Mouse (Mus musculus): ENCODE data around the gene AL607142.1.

AL607142.1 gene

DNA sequence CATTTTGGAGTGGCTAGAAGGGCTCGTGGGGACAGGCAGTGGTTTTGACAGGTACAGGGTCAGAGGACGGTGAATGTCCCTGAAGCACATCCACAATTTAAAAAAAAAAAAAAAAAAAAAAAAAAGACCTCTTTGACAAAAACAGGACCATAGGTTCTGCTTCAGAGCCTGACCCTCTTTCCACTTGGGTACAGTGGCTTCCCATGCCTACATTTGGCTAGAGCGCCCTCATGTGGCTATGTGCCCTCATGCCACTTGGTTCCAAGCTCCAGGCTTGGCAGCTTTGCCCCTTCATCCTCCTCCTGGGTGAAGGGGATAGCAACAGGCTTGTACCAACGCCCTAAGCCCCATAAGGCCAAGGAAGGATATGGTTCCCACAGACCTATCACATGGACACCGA lies 39.8 kb downstream of the AL607142.1 start:
- peak; percentile 79 for DNase-seq (ENCODE audit: low spot score)

DNA sequence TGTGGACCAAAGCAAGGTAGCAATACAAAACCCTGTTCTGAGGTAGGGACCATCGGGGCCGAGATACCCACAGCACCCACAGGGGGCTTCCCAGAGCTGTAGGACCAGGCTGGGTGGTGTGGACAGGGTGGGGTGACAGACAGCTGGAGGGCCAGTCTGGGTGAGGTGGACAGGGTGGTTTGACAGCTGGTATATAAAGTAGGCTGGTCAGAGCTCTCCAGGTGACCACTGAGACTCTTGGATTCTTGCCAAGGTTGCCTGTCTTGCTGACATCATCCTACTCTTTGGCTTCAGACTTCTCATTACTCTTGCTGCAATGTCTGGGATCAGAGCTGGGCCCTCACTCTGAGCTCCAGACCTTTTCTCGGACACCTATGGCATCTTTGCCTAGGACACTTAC lies 41.6 kb downstream of the AL607142.1 start:
- no peak for DNase-seq (ENCODE audit: low spot score)

DNA sequence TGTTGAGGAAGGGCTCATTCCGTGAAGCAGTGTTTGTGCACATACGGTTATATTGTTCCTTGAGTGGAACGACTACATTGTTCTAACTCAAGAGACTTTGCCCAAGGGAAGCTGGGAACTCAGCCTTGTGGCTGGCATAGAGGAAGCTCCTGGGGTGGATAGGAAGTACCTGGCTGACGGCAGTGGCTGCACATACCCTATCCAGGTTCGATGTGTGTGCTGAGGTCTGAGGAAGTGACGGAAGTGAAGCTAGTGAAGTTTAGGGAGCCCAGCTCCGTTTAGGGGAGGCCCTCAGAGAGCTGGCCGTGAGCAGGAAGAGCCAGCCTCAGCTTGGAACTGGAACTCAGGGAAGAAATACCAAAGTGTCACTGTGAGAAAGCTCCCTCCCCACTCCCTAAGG lies 43.0 kb downstream of the AL607142.1 start:
- DNase-seq (ENCODE audit: low spot score), result no peak

DNA sequence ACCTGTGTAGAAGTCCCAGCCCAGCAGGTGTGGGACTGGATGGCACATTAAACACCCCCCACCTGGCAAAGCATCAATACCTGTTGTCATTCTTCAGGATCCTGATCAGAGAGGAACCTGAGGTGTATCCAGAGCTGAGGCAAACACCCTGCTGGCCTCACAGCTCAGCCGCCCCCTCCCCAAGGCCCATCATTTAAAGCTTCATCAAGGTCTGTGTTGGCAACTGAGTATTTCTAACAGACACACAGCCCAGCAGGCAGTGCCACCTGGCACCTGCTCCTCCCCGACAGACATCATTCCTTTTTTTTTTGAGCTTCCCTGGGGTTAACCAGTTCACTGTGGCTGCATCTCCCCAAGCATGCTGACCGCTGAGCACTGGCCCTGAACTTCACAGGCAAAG lies 50.7 kb downstream of the AL607142.1 start:
- DNase-seq (ENCODE audit: low spot score), result no peak

DNA sequence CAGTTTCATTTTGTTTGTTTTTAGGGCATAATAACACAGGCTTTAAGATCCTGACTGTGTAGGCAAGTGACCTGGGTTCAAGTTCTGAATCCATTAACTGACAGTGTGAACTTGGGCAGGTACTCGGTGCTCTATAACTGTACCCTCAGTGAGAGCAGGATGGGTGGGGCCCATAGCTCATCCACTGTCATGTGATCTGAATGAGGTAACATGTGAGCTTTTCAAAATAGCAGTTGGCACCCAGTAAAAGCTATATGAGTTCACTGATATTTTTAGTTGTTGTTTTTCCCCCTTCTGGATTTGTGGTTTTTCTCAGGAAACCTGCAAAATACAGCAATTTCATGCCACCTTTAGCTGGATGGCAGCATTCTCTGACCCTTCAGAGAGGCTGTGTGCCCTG lies 51.5 kb downstream of the AL607142.1 start:
- no peak for DNase-seq (ENCODE audit: low spot score)

DNA sequence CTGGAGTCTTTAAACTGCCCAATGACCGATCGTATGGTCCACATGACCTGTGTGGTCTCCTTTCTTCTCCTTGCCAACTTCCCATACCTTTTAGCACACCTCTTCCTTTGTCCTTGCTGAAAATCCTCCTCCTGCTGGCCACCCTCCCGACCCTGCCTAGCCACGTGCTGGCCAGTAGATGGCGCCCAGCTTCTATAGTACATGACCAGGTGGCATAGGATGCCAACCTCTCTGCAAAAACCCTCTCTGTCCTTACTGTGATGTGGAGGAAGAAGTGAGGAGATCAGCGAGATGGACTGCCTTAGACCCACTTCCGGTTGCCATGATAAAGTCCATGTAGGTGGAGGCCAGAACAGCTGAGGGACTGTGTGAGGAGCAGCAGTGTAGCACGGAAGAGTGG lies 55.5 kb downstream of the AL607142.1 start:
- peak; percentile 74 for DNase-seq (ENCODE audit: low spot score)

DNA sequence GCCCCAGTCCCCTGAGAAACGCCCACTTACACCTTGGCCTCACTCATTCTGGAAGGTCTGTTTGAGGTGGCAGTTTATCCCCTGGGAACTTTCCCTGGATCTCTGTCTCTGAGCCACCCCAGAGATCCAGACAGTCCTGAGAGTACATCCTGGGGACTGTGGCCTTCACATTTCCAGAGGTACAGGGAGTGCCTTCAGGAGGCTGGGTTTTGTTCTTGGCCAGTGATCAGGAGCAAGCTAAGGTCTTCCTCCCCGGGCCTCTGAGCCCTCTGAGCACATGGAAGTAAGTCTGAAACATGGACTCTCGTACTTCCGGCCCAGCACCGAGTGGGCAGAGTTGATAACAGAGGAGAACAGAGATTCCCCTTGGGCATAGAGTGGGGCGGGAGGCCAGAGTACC lies 59.9 kb downstream of the AL607142.1 start:
- DNase-seq (ENCODE audit: low spot score), result no peak

DNA sequence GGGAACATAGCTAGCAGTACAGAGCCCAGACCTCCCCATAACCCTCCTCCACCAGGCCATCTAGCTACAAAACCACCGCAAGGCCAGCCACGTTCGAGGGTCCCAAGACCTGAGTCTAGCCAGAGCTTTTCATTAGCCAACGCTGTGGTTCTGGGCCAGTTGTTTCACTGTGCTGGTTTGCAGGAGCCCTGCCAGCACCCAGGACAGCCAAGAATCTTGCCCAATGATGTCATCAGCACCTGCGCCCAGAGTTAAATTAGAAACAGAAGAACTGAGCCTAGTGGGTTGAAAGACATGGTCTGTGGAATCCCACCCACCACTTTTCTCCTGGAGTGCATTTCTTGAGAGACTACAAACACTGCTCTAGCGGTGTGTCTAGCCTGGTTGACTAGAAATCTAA lies 61.3 kb downstream of the AL607142.1 start:
- no peak for DNase-seq (ENCODE audit: low spot score)

DNA sequence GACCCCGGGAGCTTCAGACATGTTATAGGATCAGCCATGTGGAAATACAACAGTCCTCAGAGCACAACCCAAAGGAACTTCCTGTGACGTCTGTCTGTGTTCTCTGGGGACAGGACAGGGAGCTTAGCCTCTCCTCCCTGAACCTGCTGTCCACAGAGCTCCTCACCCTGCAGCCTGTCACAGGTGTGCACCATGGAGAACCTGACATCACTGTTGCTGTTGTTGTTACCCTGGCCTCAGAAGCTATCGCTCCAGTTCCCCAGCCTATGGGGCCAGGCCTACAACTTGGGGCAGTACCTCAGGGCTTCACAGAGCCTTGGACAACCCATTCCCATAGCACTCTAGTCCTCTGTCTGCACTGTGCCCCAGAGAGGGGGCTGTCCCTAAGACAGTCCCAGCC lies 62.5 kb downstream of the AL607142.1 start:
- no peak for DNase-seq (ENCODE audit: low spot score)

DNA sequence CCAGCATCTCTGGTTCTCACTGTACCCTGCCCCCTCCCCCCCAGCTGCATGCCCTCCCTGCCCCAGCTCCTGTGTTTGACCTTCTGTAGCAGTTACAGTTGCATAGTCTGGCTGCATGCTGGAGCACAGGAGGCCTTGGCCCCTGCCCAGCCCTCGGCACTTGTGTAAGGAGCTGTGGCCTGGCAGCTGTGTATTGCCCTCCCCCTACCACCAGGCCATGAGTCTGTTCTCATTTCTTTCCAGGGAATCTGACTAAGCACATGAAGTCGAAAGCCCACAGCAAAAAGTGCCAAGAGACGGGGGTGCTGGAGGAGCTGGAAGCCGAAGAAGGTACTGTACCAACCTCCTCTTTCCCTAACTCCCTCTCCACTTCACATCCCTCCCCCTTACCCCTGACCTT lies 63.2 kb downstream of the AL607142.1 start:
- no peak for DNase-seq (ENCODE audit: low spot score)

DNA sequence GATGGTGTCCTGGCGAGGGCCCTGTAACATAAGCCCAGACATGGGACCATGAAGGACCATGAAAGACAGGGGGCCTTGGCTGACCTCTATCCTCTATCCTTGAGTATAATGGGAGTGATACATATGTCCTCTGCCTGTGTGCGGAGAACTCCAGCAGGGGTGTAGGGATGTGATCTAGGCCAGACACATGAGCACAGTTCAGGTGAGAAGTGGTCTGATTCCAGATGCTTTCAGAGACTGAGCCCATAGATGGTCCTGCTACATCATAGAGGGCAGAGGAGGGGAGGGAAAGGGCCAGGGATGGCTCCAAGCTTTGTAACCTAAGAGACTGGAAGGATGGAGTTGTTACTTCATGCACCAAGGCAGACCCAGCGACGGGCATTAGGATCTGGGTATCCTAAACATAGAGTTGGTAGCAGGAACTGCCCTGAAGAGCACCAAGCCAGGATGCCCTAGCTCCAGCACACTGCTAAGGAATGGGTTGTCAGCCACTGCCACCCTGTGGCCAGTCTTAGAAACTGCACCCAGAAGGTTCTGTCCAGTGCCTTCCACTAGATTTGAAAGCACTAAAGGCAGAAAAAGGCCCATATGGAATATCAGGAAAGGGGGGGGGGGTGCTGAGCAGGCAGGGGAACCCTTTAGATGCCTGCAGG lies 64.6 kb downstream of the AL607142.1 start:
- peak; percentile 54 for DNase-seq (ENCODE audit: low spot score)

DNA sequence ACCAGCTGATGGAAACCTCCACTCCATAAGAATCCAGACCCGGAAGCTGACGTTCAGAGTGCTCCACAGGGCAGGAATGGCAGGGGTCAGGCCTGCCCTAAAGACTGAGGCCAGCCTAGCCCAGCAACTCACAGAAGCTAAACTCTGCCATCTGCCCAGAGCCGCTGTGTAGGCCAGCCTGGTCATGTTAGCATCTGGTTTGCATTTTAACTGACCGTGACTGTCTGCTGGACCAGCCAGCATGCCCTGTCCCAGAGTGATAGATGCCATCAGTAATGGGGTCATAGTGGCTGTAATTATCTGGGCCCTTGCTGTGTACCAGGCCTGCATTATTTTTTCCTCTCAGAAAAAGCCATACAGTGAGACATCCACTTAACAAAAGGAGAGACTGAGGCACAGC lies 66.1 kb downstream of the AL607142.1 start:
- DNase-seq (ENCODE audit: low spot score), result no peak

DNA sequence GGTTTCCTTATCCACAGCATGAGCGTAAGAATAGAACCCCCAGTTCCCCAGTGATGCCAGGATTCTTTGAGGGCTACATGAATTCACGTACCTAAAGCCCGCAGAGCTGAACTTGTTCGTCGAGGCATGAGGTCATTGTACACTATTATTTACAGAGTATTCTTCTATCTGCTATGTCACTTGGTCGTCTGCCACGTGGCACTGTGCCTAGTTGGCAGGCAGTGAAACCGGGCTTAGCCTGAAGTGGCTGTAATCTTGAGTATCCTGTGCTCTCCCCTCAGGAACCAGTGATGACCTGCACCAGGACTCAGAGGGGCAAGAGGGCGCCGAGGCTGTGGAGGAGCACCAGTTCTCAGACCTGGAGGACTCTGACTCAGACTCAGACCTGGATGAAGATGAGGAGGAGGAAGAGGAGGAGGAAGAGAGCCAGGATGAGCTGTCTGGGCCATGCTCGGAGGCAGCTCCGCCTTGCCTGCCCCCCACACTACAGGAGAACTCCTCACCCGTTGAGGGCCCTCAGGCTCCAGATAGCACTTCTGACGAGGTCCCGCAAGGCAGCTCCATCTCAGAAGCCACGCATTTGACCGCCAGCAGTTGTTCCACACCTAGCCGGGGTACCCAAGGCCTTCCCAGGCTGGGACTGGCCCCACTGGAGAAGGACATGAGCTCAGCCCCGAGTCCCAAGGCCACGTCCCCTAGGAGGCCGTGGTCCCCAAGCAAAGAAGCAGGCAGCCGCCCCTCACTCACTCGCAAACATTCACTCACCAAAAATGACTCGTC lies 66.8 kb downstream of the AL607142.1 start:
- peak; percentile 86 for DNase-seq (ENCODE audit: low spot score)

DNA sequence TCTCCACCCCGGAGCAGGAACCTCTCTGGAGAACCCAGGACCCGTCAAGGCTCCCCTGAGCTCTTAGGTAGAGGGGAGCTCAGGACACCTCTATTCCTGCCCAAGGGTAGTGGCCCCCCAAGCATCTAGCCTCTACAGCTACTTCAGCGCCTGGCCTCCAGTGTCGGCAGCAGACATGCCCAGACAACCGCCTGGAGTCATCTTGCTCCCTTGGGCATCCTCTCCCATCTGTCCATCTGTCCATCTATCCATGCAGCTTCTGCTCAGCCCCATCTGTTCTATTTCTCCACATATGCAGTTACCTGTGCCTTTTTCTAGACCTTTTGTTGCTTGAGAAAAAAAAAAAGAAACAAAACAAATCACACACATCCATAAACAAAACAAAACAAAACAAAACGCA lies 69.4 kb downstream of the AL607142.1 start:
- no peak for DNase-seq (ENCODE audit: low spot score)

DNA sequence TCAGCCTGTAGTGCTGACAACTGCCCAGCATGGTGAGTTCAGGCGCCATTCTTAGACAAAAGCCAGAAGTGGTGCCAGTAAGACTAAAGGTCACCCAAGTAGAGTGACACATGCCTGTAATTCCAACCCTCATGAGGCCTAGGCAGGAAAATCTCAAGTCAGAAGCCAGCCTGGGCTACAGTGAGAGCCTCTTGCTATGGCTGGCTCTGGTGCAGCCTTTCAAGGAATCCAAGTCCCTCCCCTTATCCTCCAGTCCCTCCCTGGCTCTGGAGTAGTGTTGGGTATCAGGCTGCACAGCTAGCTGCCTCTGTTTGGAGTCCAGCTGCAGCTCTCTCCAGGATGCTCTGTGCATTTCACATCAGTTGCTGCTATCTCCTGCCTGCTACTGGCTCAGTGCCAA lies 77.0 kb downstream of the AL607142.1 start:
- no peak for DNase-seq (ENCODE audit: low spot score)

DNA sequence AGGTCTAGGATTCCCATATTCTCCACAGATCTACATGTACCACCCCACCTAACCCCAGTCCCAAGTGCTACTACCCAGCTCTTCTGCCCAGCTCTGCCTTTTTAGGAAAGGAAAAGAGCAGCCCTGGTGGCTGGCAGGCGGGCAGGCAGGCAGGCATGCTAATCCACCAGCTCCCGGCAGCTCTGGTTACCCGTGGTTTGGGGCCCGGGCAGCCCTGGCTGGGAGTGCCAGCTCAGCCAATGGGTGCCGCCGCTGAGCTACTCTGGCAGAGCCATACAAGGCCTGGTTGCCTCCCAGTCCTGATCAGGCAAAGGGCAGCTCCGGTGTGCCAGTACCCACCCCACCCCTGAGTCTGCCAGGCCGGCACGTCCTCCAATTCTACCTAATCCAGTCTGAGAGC lies 78.1 kb downstream of the AL607142.1 start:
- no peak for DNase-seq (ENCODE audit: low spot score)
